Mouse (Mus musculus): ENCODE measurements around the gene Serac1. TPM values are rescaled to one million over a fixed set of nuclear protein-coding genes. Genes with fewer than 3 reads are reported as not detected.
"Not testable (repeated sequence)": the region's sequence is repeated elsewhere in the genome, so short reads cannot be mapped to it uniquely, and the experiment has no call there.

Serac1 gene
- polyA plus RNA-seq, 1 experiment from 2014 or later = 5.0 TPM

GRCm38 (mm10) chr17:6066021-6066420 lies 13.5 kb downstream of the Serac1 start:
- Histone ChIP-seq H3K4me1 (replicated peaks) (no peaks in the 10 kb centered on the region; the same call in 1 of the 2 replicates), H3K36me3 (peaks cover 32% of the 10 kb centered on the region), H3K9ac (no peak overlapping the region), H3K27ac (no peak overlapping the region), H3K4me2 (no peak overlapping the region), H3K27me3 (no peaks in the 10 kb centered on the region), H3K4me3 (no peak overlapping the region), H3K9me3 (replicated peaks) (no peaks in the 10 kb centered on the region)
- no peak for ATAC-seq (replicated peaks; ENCODE audit: insufficient number of reproducible peaks, insufficient read depth, low FRiP score, low read depth)
- 86% methylated on average over 2 of the region's 2 CpGs for WGBS

GRCm38 (mm10) chr17:6063532-6063931 lies 16.0 kb downstream of the Serac1 start:
- Histone ChIP-seq H3K9ac (no peak overlapping the region), H3K36me3 (peaks cover 24% of the 10 kb centered on the region), H3K4me2 (no peak overlapping the region), H3K27me3 (no peaks in the 10 kb centered on the region), H3K9me3 (replicated peaks) (no peaks in the 10 kb centered on the region), H3K4me1 (replicated peaks) (no peaks in the 10 kb centered on the region; the same call in 1 of the 2 replicates), H3K4me3 (no peak overlapping the region), H3K27ac (no peak overlapping the region)
- 84% methylated on average over 5 of the region's 5 CpGs for WGBS
- no peak for ATAC-seq (replicated peaks; ENCODE audit: insufficient number of reproducible peaks, insufficient read depth, low FRiP score, low read depth)

GRCm38 (mm10) chr17:6062793-6063192 lies 16.7 kb downstream of the Serac1 start:
- 47% methylated on average over 8 of the region's 8 CpGs for WGBS

GRCm38 (mm10) chr17:6054934-6055355 lies 24.6 kb downstream of the Serac1 start:
- Histone ChIP-seq H3K36me3 (no peaks in the 10 kb centered on the region), H3K4me1 (replicated peaks) (no peaks in the 10 kb centered on the region), H3K9me3 (replicated peaks) (no peaks in the 10 kb centered on the region), H3K27me3 (no peaks in the 10 kb centered on the region), H3K4me3 (no peak overlapping the region), H3K4me2 (no peak overlapping the region), H3K27ac (no peak overlapping the region), H3K9ac (no peak overlapping the region)
- ATAC-seq (replicated peaks; ENCODE audit: insufficient number of reproducible peaks, insufficient read depth, low FRiP score, low read depth) = no peak
- 21% methylated on average over 5 of the region's 5 CpGs for WGBS

More at GRCm38 (mm10) chr17:6062793-6063192, 16.7 kb downstream of the Serac1 start:
- peak; percentile 73 for ATAC-seq (replicated peaks; ENCODE audit: insufficient number of reproducible peaks, insufficient read depth, low FRiP score, low read depth)
- Histone ChIP-seq H3K36me3 (peaks cover 24% of the 10 kb centered on the region), H3K27ac (no peak overlapping the region), H3K9ac (no peak overlapping the region), H3K27me3 (no peaks in the 10 kb centered on the region), H3K4me3 (no peak overlapping the region), H3K4me1 (replicated peaks) (no peaks in the 10 kb centered on the region; the same call in 1 of the 2 replicates), H3K9me3 (replicated peaks) (no peaks in the 10 kb centered on the region), H3K4me2 (no peak overlapping the region)

GRCm38 (mm10) chr17:6052801-6053200 lies 26.7 kb downstream of the Serac1 start:
- H3K27me3 ChIP-seq = no peaks in the 10 kb centered on the region
- H3K9me3 ChIP-seq (replicated peaks) = no peaks in the 10 kb centered on the region
- H3K4me1 ChIP-seq (replicated peaks) = no peaks in the 10 kb centered on the region
- H3K27ac ChIP-seq = no peak overlapping the region
- no peak overlapping the region for H3K4me3 ChIP-seq
- no peaks in the 10 kb centered on the region; the same call in 1 of the 2 replicates for H3K36me3 ChIP-seq
- no peak overlapping the region for H3K4me2 ChIP-seq
- H3K9ac ChIP-seq = no peak overlapping the region
- ATAC-seq (replicated peaks; ENCODE audit: insufficient number of reproducible peaks, insufficient read depth, low FRiP score, low read depth) = no peak
- 80% methylated on average over 4 of the region's 4 CpGs for WGBS

GRCm38 (mm10) chr17:6037507-6037906 lies 42.0 kb downstream of the Serac1 start:
- peak; percentile 81 for ATAC-seq (replicated peaks; ENCODE audit: insufficient number of reproducible peaks, insufficient read depth, low FRiP score, low read depth)
- H3K27ac ChIP-seq = peak overlapping the region; percentile 54
- H3K4me3 ChIP-seq = no peak overlapping the region
- WGBS = 70% methylated on average over 10 of the region's 10 CpGs
- H3K27me3 ChIP-seq = no peaks in the 10 kb centered on the region
- peaks cover 13% of the 10 kb centered on the region; the same call in 1 of the 2 replicates for H3K36me3 ChIP-seq
- H3K4me1 ChIP-seq (replicated peaks) = peaks cover 9% of the 10 kb centered on the region
- H3K4me2 ChIP-seq = no peak overlapping the region
- no peak overlapping the region for H3K9ac ChIP-seq
- no peaks in the 10 kb centered on the region for H3K9me3 ChIP-seq (replicated peaks)

- Histone ChIP-seq H3K9ac (no peak overlapping the region), H3K4me1 (replicated peaks) (peaks cover 9% of the 10 kb centered on the region), H3K27ac (peak overlapping the region; percentile 54; the same call in 1 of the 2 replicates), H3K4me3 (no peak overlapping the region), H3K9me3 (replicated peaks) (no peaks in the 10 kb centered on the region), H3K4me2 (no peak overlapping the region), H3K27me3 (no peaks in the 10 kb centered on the region), H3K36me3 (peaks cover 6% of the 10 kb centered on the region; the same call in 1 of the 2 replicates)
- ATAC-seq (replicated peaks; ENCODE audit: insufficient number of reproducible peaks, insufficient read depth, low FRiP score, low read depth) = no peak
- 89% methylated on average over 11 of the region's 11 CpGs for WGBS
These were observed 42.7 kb downstream of the Serac1 start for GRCm38 (mm10) chr17:6036872-6037271.

GRCm38 (mm10) chr17:6036458-6036857 lies 43.1 kb downstream of the Serac1 start:
- no peak overlapping the region for H3K4me3 ChIP-seq
- no peak overlapping the region for H3K4me2 ChIP-seq
- WGBS = 91% methylated on average over 8 of the region's 8 CpGs
- peaks cover 4% of the 10 kb centered on the region; the same call in 1 of the 2 replicates for H3K36me3 ChIP-seq
- no peaks in the 10 kb centered on the region for H3K9me3 ChIP-seq (replicated peaks)
- H3K9ac ChIP-seq = no peak overlapping the region
- no peaks in the 10 kb centered on the region for H3K27me3 ChIP-seq
- peaks cover 9% of the 10 kb centered on the region for H3K4me1 ChIP-seq (replicated peaks)
- no peak overlapping the region for H3K27ac ChIP-seq
- ATAC-seq (replicated peaks; ENCODE audit: insufficient number of reproducible peaks, insufficient read depth, low FRiP score, low read depth) = no peak

GRCm38 (mm10) chr17:6035661-6036060 lies 43.9 kb downstream of the Serac1 start:
- no peaks in the 10 kb centered on the region for H3K9me3 ChIP-seq (replicated peaks)
- H3K36me3 ChIP-seq = peaks cover 4% of the 10 kb centered on the region; the same call in 1 of the 2 replicates
- no peak overlapping the region for H3K4me3 ChIP-seq
- H3K4me2 ChIP-seq = no peak overlapping the region
- H3K4me1 ChIP-seq (replicated peaks) = peaks cover 9% of the 10 kb centered on the region
- no peak overlapping the region for H3K27ac ChIP-seq
- no peak overlapping the region for H3K9ac ChIP-seq
- ATAC-seq (replicated peaks; ENCODE audit: insufficient number of reproducible peaks, insufficient read depth, low FRiP score, low read depth) = no peak
- no peaks in the 10 kb centered on the region for H3K27me3 ChIP-seq
- 59% methylated on average over 8 of the region's 8 CpGs for WGBS

- no peak for ATAC-seq (replicated peaks; ENCODE audit: insufficient number of reproducible peaks, insufficient read depth, low FRiP score, low read depth)
- no peaks in the 10 kb centered on the region for H3K9me3 ChIP-seq (replicated peaks)
- WGBS = 78% methylated on average over 7 of the region's 7 CpGs
- no peak overlapping the region for H3K4me2 ChIP-seq
- peaks cover 56% of the 10 kb centered on the region for H3K36me3 ChIP-seq
- no peak overlapping the region for H3K9ac ChIP-seq
- no peaks in the 10 kb centered on the region for H3K27me3 ChIP-seq
- no peak overlapping the region for H3K27ac ChIP-seq
- H3K4me3 ChIP-seq = no peak overlapping the region
- H3K4me1 ChIP-seq (replicated peaks) = no peaks in the 10 kb centered on the region
These were observed 53.7 kb downstream of the Serac1 start for GRCm38 (mm10) chr17:6025831-6026230.

GRCm38 (mm10) chr17:6021374-6021789 lies 58.2 kb downstream of the Serac1 start:
- not testable (repeated sequence) for H3K9ac ChIP-seq; H3K4me3 ChIP-seq; H3K4me2 ChIP-seq; ATAC-seq (replicated peaks; ENCODE audit: insufficient number of reproducible peaks, insufficient read depth, low FRiP score, low read depth); H3K9me3 ChIP-seq (replicated peaks); H3K4me1 ChIP-seq (replicated peaks); H3K27me3 ChIP-seq; H3K27ac ChIP-seq
- H3K36me3 ChIP-seq = peaks cover 23% of the 10 kb centered on the region
- 51% methylated on average over 5 of the region's 5 CpGs for WGBS

GRCm38 (mm10) chr17:6020636-6021035 lies 58.9 kb downstream of the Serac1 start:
- no peak for ATAC-seq (replicated peaks; ENCODE audit: insufficient number of reproducible peaks, insufficient read depth, low FRiP score, low read depth)
- no peak overlapping the region for H3K27ac ChIP-seq
- no peak overlapping the region for H3K4me3 ChIP-seq
- H3K36me3 ChIP-seq = peaks cover 22% of the 10 kb centered on the region
- H3K9me3 ChIP-seq (replicated peaks) = no peaks in the 10 kb centered on the region
- no peak overlapping the region for H3K9ac ChIP-seq
- 60% methylated on average over 7 of the region's 7 CpGs for WGBS
- no peak overlapping the region for H3K4me2 ChIP-seq
- H3K4me1 ChIP-seq (replicated peaks) = peaks cover 14% of the 10 kb centered on the region
- no peaks in the 10 kb centered on the region for H3K27me3 ChIP-seq

All from heart, embryonic 15.5 days (tissue).